Mouse (Mus musculus) layer of hippocampus, adult 2 months (tissue): Measurements from ENCODE around the gene Ksr1. TPM values are rescaled to one million over a fixed set of nuclear protein-coding genes. Genes with fewer than 3 reads are reported as not detected.
A peak's percentile ranks its signal among the peaks of the same experiment; 100 is the strongest.

Source experiments
- DNase-seq, 2 experiments: peaks; one replicate each; pipeline ENCODE4 v3.0.0; 2022; ENCODE audit warnings: low spot score in 2 of 2
- H3K27ac ChIP-seq: fragments of 200-600 bp; 2 replicates; pipeline ENCODE4 v1.8.1; 2022
- H3K4me3 ChIP-seq: fragments of 200-600 bp; 2 replicates; pipeline ENCODE4 v1.8.1; 2022; ENCODE audit warnings: mild to moderate bottlenecking
- CTCF ChIP-seq: fragments of 200-600 bp; conservative IDR thresholded peaks from 2 replicates; pipeline ENCODE4 v1.8.1; 2022; ENCODE audit warnings: antibody characterized with exemption, mild to moderate bottlenecking, moderate library complexity
- long read RNA-seq, 2 experiments: library from polyadenylated mRNA; stranded (forward); transcript quantifications; one replicate each; pipeline ENCODE4 v2.0.0; 2021; ENCODE audit warnings: borderline mapping rate in 2 of 2
- total RNA-seq, 2 experiments: library from RNA; stranded (reverse); gene quantifications; 2 replicates each; pipeline ENCODE4 v1.2.3; 2021

Gene Ksr1
- 100 to 1,000 TPM; 230 to 231 TPM for total RNA-seq
- long read RNA-seq, experiment 1, partial matches to known transcripts = 5 of 53 reads
- long read RNA-seq, experiment 1, other reads (novel, unspliced or antisense) = 48 of 53 reads
- long read RNA-seq, experiment 2, partial matches to known transcripts = 2 of 76 reads
- long read RNA-seq, experiment 2, other reads (novel, unspliced or antisense) = 74 of 76 reads

DNA sequence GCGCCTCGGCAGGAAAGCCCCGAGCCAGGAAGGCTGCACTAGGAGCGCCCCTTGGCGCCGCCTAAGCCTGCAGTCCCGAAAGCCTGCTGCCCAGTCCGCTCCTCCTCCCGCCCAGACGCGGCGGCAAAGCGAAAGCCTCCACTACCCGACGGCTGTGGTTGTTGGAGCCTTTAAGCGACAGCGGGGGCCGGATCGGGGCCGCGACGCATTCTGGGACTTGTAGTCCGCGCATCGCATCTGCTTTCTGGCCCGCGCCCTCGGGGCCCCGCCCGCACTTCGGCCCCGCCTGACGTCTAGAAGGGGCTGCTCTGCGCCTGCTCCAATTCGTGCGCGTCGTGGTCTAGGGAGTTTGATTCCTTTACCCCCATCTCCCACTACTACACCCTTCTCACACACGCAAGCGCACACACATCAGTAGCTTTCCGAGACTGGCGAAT lies at the start of gene Ksr1:
Gene Ksr1 (minus strand): TSS at position 77 of the 437 bp plus-strand sequence.
- peak; percentile 94 to 96 for DNase-seq
- Histone ChIP-seq H3K27ac (peak within 1 kb of the TSS; percentile 99), H3K4me3 (peak within 1 kb of the TSS; percentile 95)
- TF ChIP-seq CTCF = peak; percentile 47

DNA sequence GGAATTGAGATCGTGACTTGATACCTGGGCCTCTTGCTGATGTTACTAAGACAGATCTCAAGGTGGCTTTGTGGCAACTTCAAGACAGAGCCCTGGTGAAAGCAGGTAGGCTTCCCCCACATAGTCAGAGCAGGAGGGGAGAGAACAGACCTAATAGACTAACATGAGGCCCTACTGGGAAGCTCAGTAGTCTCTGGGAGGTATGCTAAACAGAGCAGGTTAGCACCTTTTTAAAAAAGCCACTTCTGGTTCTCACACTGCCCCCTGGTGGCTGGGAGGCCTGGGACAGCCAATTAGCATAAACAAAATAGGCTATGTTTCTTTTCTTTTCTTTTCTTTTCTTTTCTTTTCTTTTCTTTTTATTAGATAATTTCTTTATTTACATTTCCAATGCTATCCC lies 46.0 kb upstream of the Ksr1 start:
- H3K4me3 ChIP-seq = no peak overlapping the region
- DNase-seq = no peak
- peak; percentile 74 for TF ChIP-seq CTCF

DNA sequence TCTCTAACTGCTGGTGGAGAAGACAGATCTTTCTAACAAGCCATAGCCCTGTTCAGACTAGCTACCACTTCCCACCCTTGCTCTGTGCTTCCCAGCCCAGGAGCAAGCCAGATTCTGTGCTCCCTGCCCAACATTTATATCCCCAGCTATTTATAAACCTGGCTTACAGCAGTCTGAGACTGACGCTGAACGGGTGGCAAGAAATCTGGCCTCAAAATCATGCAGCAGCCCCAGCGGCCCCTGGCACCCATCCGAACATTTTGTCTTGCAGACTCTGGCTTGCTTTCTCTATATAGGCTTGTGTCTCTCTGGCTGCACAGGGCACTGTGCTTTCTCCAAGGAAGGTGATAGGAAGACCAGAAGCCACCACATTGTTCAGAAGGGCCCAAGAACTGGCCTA lies 45.0 kb upstream of the Ksr1 start:
- H3K27ac ChIP-seq = peak overlapping the region; percentile 67
- TF ChIP-seq CTCF = no peak
- peak in 1 of 2 experiments; percentile 55 for DNase-seq
- H3K4me3 ChIP-seq = no peak overlapping the region

More for the DNA sequence above, 46.0 kb upstream of the Ksr1 start:
- H3K27ac ChIP-seq = peak overlapping the region; percentile 67; the same call in 1 of the 2 replicates

DNA sequence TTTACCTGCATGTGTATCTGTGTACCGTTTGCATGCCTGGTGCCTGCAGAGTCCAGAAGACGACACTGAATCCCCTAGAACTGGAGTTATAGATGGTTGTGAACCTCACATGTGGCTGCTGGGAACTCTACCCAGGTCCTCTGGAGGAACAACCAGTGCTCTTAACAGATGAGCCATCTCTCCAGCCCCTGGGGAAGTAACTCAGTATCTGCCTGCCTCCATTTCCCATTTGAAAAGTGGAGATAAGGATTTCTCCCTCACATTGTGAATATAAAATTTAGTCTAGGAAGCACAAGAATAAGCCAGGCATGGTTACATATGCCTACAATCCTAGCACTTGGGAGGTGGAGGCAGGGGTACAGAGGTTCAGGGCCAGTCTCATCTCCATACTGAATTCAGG lies 44.0 kb upstream of the Ksr1 start:
- H3K4me3 ChIP-seq = no peak overlapping the region
- no peak for DNase-seq
- no peak for TF ChIP-seq CTCF
- no peak overlapping the region for H3K27ac ChIP-seq

DNA sequence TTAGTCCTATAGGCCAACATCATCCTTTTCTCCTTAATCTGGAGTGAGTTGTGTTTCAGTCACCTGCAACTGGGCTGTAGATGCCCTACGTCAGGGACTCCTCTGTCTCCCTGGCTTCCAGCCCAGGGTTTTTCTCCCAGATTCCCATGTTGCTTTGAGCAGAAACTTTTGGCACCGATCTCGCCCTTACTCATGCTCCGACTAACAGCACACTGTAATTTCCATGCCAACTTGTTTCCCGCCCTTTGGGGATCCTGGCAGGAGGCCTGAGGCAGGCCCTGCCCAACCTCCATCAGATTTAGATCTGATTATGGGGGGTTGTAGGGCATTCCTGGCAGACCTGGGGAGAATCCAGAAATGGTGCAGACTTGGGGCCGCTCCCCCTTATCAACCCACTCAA lies 42.0 kb upstream of the Ksr1 start:
- H3K27ac ChIP-seq = no peak overlapping the region
- DNase-seq = peak; percentile 47 to 56
- H3K4me3 ChIP-seq = no peak overlapping the region
- no peak for TF ChIP-seq CTCF

DNA sequence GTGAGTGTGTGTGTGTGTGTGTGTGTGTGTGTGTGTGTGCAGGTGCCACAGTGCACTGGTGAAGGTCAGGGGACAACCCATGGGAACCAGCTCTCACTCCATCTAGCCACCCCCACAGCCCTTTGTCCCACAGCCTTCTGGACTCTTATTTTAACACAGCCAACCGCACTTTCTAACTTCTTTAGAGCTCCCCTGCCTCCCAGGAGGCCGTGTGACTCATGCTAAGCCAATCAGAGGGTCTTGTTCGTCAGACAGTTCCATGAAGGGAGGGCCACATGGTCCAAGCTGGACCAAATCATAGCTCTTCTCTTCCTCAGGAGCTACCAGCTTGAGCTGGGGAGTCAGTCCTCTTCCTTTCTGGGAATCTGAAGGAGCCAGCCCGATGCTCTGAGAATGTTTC lies 41.1 kb upstream of the Ksr1 start:
- H3K4me3 ChIP-seq = no peak overlapping the region
- no peak for DNase-seq
- TF ChIP-seq CTCF = no peak
- no peak overlapping the region for H3K27ac ChIP-seq

DNA sequence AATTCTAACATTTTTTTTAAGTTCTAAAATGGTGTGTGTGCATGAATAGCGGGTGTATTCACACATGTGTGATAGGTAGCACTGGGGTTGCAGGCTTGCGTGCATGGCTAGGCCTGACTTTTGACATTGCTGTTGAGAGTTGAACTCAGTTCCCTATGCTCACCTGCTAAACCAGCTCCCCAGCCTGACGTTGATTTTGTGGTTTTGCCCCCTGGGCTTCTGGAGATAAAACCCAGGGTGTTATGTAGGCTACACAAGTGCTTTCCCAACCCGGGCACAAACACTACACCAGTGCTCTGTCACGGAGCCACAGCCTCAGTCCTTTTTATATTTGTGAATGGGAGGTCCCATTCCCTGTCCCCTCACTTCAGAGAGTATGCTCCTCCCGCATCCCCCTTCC lies 39.5 kb upstream of the Ksr1 start:
- Histone ChIP-seq H3K27ac (no peak overlapping the region), H3K4me3 (no peak overlapping the region)
- DNase-seq = no peak
- no peak for TF ChIP-seq CTCF

DNA sequence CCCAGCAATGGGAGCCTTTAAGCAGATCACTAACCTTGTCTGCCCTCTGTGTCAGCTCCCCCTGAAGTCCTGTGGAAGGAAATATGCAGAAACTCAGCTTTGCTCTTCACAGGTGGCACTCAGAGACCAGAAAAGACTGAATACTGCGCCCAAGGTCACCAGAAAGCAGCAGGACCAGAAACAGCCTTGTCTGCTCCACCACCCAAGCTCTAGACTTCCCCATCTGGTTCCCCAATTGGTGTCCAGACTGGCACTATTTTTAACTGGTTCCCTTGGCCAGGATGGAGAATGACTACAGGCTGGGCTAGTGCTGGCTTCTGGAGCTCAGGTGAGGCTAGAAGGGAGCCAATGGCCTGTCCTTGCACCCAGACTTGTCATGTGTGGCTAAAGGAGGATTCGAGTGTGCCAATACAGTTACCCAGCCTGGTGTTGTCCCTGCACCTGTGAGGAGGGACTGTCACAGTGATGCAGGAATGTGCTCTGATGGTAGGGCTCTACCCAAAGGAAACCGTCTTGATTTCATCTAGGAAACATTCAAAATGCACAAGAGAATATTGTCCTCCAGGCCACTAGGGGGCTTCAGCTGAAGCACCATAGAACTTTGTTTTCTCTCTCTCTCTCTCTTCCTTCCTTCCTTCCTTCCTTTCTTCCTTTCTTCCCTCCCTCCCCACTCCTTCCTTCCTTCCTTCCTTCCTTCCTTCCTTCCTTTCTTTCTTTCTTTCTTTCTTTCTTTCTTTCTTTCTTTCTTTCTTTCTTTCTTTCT lies 38.1 kb upstream of the Ksr1 start:
- TF ChIP-seq CTCF = peak; percentile 60
- Histone ChIP-seq H3K27ac (peak overlapping the region; percentile 83; the same call in 1 of the 2 replicates), H3K4me3 (no peak overlapping the region)
- peak in 1 of 2 experiments; percentile 37 for DNase-seq

DNA sequence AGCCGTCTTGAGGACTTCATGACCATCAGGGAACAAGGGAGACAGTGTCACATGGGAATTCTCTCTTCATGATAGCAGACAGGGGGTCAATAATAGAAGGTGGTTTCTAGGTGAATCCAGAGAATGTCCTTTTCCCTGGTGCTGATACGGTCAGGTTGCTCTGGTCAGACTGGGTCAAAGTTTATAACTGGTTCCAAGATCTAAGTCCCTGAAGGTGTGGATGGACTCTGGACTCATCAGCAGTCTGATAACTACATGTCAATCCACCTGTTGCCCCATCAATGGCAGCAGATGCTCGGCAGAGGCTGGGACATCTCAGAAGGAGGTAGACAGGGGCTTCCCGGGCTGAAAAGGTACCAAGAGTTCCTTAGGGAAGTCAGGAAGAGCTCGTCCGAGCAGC lies 37.2 kb upstream of the Ksr1 start:
- Histone ChIP-seq H3K4me3 (no peak overlapping the region), H3K27ac (peak overlapping the region; percentile 83)
- DNase-seq = no peak
- TF ChIP-seq CTCF = no peak

DNA sequence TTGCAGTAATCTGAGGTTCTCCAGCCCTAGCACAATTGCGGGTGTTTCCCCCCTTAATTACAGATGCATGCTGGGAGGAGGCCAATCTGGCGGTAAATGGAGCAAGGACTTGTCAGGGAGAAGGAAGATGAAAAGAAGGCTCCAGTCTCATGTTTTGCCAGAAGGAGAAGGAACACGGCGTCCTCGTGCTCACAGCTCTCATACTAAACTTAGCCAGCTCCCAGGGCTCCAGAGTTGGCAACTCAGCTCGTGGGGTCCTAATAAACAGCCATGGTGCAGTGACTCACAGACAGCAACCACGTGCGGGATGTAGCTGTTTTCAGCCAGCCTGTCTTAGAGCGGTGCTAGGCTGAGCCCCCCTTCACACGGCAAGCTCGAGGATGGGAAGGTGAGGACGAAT lies 36.7 kb upstream of the Ksr1 start:
- H3K27ac ChIP-seq = peak overlapping the region; percentile 83
- peak; percentile 74 to 79 for DNase-seq
- no peak for TF ChIP-seq CTCF
- no peak overlapping the region for H3K4me3 ChIP-seq

DNA sequence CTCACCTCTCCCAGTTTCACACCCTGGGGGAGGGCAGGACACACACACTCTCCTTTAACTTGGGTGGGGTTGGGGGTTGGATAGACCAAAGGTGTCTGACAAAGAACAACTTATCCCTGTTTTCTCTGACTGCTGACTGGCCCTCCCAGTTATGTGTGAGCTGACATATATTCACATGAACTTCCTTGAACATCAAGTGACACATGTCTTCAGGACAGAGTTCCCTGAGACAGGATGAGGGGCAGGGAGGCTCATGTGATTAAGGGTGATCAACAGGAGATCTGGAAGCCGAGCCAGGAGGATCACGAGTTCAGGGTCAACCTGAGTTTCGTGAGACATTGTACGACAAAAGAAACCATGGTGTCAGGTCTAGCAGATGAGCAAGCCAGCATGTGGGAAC lies 35.7 kb upstream of the Ksr1 start:
- no peak for TF ChIP-seq CTCF
- DNase-seq = no peak
- Histone ChIP-seq H3K4me3 (no peak overlapping the region), H3K27ac (peak overlapping the region; percentile 83; the same call in 1 of the 2 replicates)

DNA sequence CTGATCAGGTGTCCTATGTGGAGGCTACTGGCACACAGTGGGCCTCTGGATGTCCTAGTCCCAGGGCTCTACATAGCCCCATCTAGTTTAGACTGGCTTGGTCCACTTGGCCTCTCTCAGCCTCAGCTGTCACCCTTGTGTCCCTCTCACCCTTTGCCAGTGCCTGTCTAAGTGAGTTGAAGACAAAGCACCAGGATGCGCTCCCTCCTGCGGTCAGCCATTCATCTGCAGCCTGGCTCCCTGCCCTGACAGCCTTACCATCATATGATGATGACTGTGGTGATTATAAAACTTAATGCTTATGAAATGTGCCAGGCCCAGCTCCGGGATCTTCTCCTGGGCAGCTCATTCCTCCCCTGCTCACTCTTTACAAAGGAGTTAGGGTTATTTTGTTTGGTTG lies 30.5 kb upstream of the Ksr1 start:
- TF ChIP-seq CTCF = peak; percentile 46
- H3K4me3 ChIP-seq = no peak overlapping the region
- no peak for DNase-seq
- no peak overlapping the region for H3K27ac ChIP-seq

DNA sequence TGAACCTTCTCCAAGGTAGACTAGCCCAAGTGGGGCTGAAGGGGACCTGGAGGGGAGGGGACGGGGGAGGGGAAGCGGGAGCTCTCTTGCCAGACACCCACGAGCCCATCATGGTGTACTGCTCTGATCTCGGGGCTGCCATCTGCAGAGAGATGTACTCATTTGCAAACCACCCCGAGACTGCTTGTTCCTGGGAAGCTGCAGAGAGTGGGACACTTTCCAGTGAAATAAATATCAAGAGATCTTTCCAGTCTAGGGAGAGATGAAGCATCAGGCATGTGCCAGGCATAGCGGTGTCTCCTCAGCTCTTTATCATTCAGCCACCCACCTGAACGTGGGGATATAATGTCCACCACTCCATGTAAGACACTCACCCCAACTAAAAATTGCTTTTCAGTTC lies 25.8 kb upstream of the Ksr1 start:
- Histone ChIP-seq H3K27ac (peak overlapping the region; percentile 85), H3K4me3 (no peak overlapping the region)
- no peak for TF ChIP-seq CTCF
- DNase-seq = peak; percentile 55 to 81
